Mouse (Mus musculus) urinary bladder, adult 2 months (tissue): Measurements from ENCODE around the gene Nrn1l. TPM values are rescaled to one million over a fixed set of nuclear protein-coding genes. Genes with fewer than 3 reads are reported as not detected.

ENCODE experiments used
- polyA plus RNA-seq: library from polyadenylated mRNA; depleted of rRNA; stranded (reverse); fragments of >200 nt; gene quantifications from 2 replicates; pipeline ENCODE4 v1.2.3, GENCODE M21; 2012; rRNA removed

Gene Nrn1l
- polyA plus RNA-seq, 1 experiment, result 2.0 TPM

Other genes with a start within 250 kb of the Nrn1l start
- 0.53 and 0.61 TPM in 2 replicates for gene Carmil2, start 207.3 kb upstream of the Nrn1l start, polyA plus RNA-seq
- gene Acd, start 192.5 kb upstream of the Nrn1l start, polyA plus RNA-seq, result 18.2 and 18.8 TPM in 2 replicates
- gene Pard6a, start 192.4 kb upstream of the Nrn1l start, polyA plus RNA-seq, result 11.2 and 15.4 TPM in 2 replicates
- not detected in 2 replicates for gene 4933405L10Rik, start 185.9 kb upstream of the Nrn1l start, polyA plus RNA-seq
- gene Enkd1, start 185.4 kb upstream of the Nrn1l start, polyA plus RNA-seq, result 9.6 and 11.5 TPM in 2 replicates
- 5.2 and 5.9 TPM in 2 replicates for gene Gfod2, start 134.9 kb upstream of the Nrn1l start, polyA plus RNA-seq
- gene Ranbp10, start 66.2 kb upstream of the Nrn1l start, polyA plus RNA-seq, result 17.7 and 18.2 TPM in 2 replicates
- not detected in 2 replicates for gene Tsnaxip1, start 65.8 kb upstream of the Nrn1l start, polyA plus RNA-seq
- gene Cenpt, start 40.3 kb upstream of the Nrn1l start, polyA plus RNA-seq, result 14.5 and 21.2 TPM in 2 replicates
- 42.2 and 44.4 TPM in 2 replicates for gene Thap11, start 38.4 kb upstream of the Nrn1l start, polyA plus RNA-seq
- 79.8 and 95.3 TPM in 2 replicates for gene Nutf2, start 33.0 kb upstream of the Nrn1l start, polyA plus RNA-seq
- 38.1 and 44.6 TPM in 2 replicates for gene Edc4, start 12.7 kb upstream of the Nrn1l start, polyA plus RNA-seq
- 30.0 and 32.6 TPM in 2 replicates for gene Pskh1, start 6.9 kb downstream of the Nrn1l start, polyA plus RNA-seq
- gene Ctrl, start 40.3 kb downstream of the Nrn1l start, polyA plus RNA-seq, result 1.4 and 1.8 TPM in 2 replicates
- 82.8 and 98.7 TPM in 2 replicates for gene Psmb10, start 44.9 kb downstream of the Nrn1l start, polyA plus RNA-seq
- 3.7 and 5.2 TPM in 2 replicates for gene Lcat, start 49.8 kb downstream of the Nrn1l start, polyA plus RNA-seq
- 64.3 and 69.6 TPM in 2 replicates for gene Slc12a4, start 72.5 kb downstream of the Nrn1l start, polyA plus RNA-seq
- gene Dpep3, start 85.9 kb downstream of the Nrn1l start, polyA plus RNA-seq, result 0.12 and 0.17 TPM in 2 replicates
- 16.6 and 19.3 TPM in 2 replicates for gene Dus2, start 97.8 kb downstream of the Nrn1l start, polyA plus RNA-seq
- gene Dpep2nb, start 112.4 kb downstream of the Nrn1l start, polyA plus RNA-seq, result 0.06 and 0.07 TPM in 2 replicates
- 10.5 and 11.8 TPM in 2 replicates for gene Ddx28, start 118.3 kb downstream of the Nrn1l start, polyA plus RNA-seq
- gene Nfatc3, start 165.3 kb downstream of the Nrn1l start, polyA plus RNA-seq, result 15.4 and 19.9 TPM in 2 replicates
- 57.5 and 70.1 TPM in 2 replicates for gene Esrp2, start 243.4 kb downstream of the Nrn1l start, polyA plus RNA-seq